Mouse (Mus musculus): ENCODE data around the gene Laptm5. TPM values are rescaled to one million over a fixed set of nuclear protein-coding genes. Genes with fewer than 3 reads are reported as not detected.

Gene Laptm5
- total RNA-seq, 4 experiments from 2014 or later, result 2.2 to 4.3 (median 2.6) TPM

Other genes starting within 250 kb of the Laptm5 start
- gene Pum1, start 249.8 kb upstream of the Laptm5 start, total RNA-seq (2022), result 10 to 100 TPM; 35.2 to 43.9 (median 38.9) TPM
- gene Sdc3, start 120.6 kb upstream of the Laptm5 start, total RNA-seq (2022), result 10 to 100 TPM in 1 of 4 experiments, 1 to 10 TPM in 3; 5.6 to 10.9 (median 6.7) TPM
- gene Matn1, start 31.3 kb downstream of the Laptm5 start, total RNA-seq (2022), result not detected

Measured in gastrocnemius, adult 8-10 months (tissue).